In genomic region chr6:145934697-145935240, GRCm38 (mm10) we compare ENCODE assay signal across 8 mouse cellular contexts. TPM values are rescaled to one million over a fixed set of nuclear protein-coding genes. Genes with fewer than 3 reads are reported as not detected.
DNase-seq lines count a peak whose midpoint lies in the region; ATAC-seq and TF ChIP-seq lines count a peak whose summit lies in the region.

No protein-coding gene starts in this region.

- peak; percentile 22; the same call in 1 of the 2 replicates for ATAC-seq in neural tube, embryonic 11.5 days (ENCODE audit: insufficient read depth, low FRiP score, low TSS enrichment)
- peak; percentile 10; the same call in 1 of the 2 replicates for ATAC-seq in forebrain, postnatal 0 days
- no peak for ATAC-seq in monocyte, adult 5-6 weeks (replicated peaks; ENCODE audit: insufficient number of reproducible peaks, low FRiP score, low TSS enrichment, poor library complexity, severe bottlenecking)
- ATAC-seq in CD4-positive, CD25-positive, alpha-beta regulatory T cell, adult 4 months, result no peak

- peak overlapping the region; percentile 69 for H3K4me2 ChIP-seq in neural tube, embryonic 11.5 days (ENCODE audit: low read depth)
- peak overlapping the region; percentile 78 for H3K4me2 ChIP-seq in forebrain, postnatal 0 days (ENCODE audit: low read depth)

- peak overlapping the region; percentile 69 for H3K9ac ChIP-seq in neural tube, embryonic 11.5 days (ENCODE audit: low read length)
- H3K9ac ChIP-seq in forebrain, postnatal 0 days, result peak overlapping the region; percentile 78

- no peaks in the 10 kb centered on the region for H3K9me3 ChIP-seq in neural tube, embryonic 11.5 days (ENCODE audit: control insufficient read depth, low read length)
- H3K9me3 ChIP-seq in forebrain, postnatal 0 days (ENCODE audit: low read length), result no peaks in the 10 kb centered on the region

- H3K4me3 ChIP-seq in neural tube, embryonic 11.5 days (ENCODE audit: low read depth, low read length), result no peak overlapping the region
- peak overlapping the region; percentile 43; the same call in 1 of the 2 replicates for H3K4me3 ChIP-seq in forebrain, postnatal 0 days (ENCODE audit: low read depth, low read length)
- H3K4me3 ChIP-seq in olfactory bulb, adult 2 months (ENCODE audit: insufficient read depth, low read depth, low read length), result peak overlapping the region; percentile 45

- H3K36me3 ChIP-seq in neural tube, embryonic 11.5 days (ENCODE audit: control insufficient read depth, insufficient read depth, low read length), result no peaks in the 10 kb centered on the region
- H3K36me3 ChIP-seq in forebrain, postnatal 0 days (ENCODE audit: insufficient read depth), result no peaks in the 10 kb centered on the region

- TF ChIP-seq CTCF in forebrain, postnatal 0 days (IDR thresholded peaks at IDR 0.05; ENCODE audit: low read depth), result no peak
- TF ChIP-seq CTCF in olfactory bulb, adult 2 months (IDR thresholded peaks at IDR 0.05; ENCODE audit: insufficient read depth, low read depth, low read length), result no peak

- no peak for DNase-seq in neural tube, embryonic 11.5 days (ENCODE audit: low spot score)
- no peak for DNase-seq in neural tube, embryonic 10.5 days (ENCODE audit: extremely low spot score, low spot score)
- no peak for DNase-seq in forebrain, postnatal 0 days
- DNase-seq in kidney, postnatal 10 days, result peak; percentile 31
- DNase-seq in testis, postnatal 14 days (ENCODE audit: low spot score), result no peak

- no peak for TF ChIP-seq POLR2A in olfactory bulb, adult 2 months (IDR thresholded peaks at IDR 0.05; ENCODE audit: insufficient read depth, low read depth, low read length)

- 79% methylated on average over 9 of the region's 9 CpGs for WGBS in neural tube, embryonic 11.5 days
- WGBS in forebrain, postnatal 0 days, result 68% methylated on average over 9 of the region's 9 CpGs
- 70% methylated on average over 9 of the region's 9 CpGs for WGBS in olfactory bulb, adult 2 months

- H3K27me3 ChIP-seq in neural tube, embryonic 11.5 days (ENCODE audit: control insufficient read depth, insufficient read depth, low read length), result no peaks in the 10 kb centered on the region
- H3K27me3 ChIP-seq in forebrain, postnatal 0 days (ENCODE audit: insufficient read depth, low read length), result no peaks in the 10 kb centered on the region

- peaks cover 7% of the 10 kb centered on the region for H3K4me1 ChIP-seq in neural tube, embryonic 11.5 days (ENCODE audit: control insufficient read depth, insufficient read depth, low read length)
- H3K4me1 ChIP-seq in forebrain, postnatal 0 days (ENCODE audit: insufficient read depth), result peaks cover 8% of the 10 kb centered on the region; the same call in 1 of the 2 replicates
- peaks cover 9% of the 10 kb centered on the region for H3K4me1 ChIP-seq in olfactory bulb, adult 2 months (ENCODE audit: control insufficient read depth, insufficient read depth, low read length)

- no peak overlapping the region for H3K27ac ChIP-seq in neural tube, embryonic 11.5 days (ENCODE audit: low read depth, low read length)
- H3K27ac ChIP-seq in forebrain, postnatal 0 days (ENCODE audit: low read depth, low read length), result no peak overlapping the region
- peak overlapping the region; percentile 93 for H3K27ac ChIP-seq in olfactory bulb, adult 2 months (ENCODE audit: insufficient read depth, low read depth, low read length)

RNA-seq across cellular contexts. Expression of gene Sspn, which starts 3.3 kb away (rescaled TPM):
- polyA plus RNA-seq in neural tube, embryonic 11.5 days (2014; fragmentation: Nextera tagmentation; extraction: Ambion mirVana), result 3.0 and 3.3 TPM in 2 replicates
- 3.2 and 4.3 TPM in 2 replicates for total RNA-seq in forebrain, postnatal 0 days (2014; rRNA removed)
- polyA plus RNA-seq in forebrain, postnatal 0 days (2015; fragmentation: Nextera tagmentation; extraction: Ambion mirVana), result 2.8 and 4.8 TPM in 2 replicates
- polyA plus RNA-seq in olfactory bulb, adult 2 months (2012; ENCODE audit: insufficient read depth, insufficient read length, low replicate concordance, missing spikeins), result not detected in 2 replicates
- 2.8 to 5.6 TPM (median 4.9 TPM) in 3 replicates for total RNA-seq in monocyte, adult 5-6 weeks (2017)
- polyA plus RNA-seq in CD4-positive, CD25-positive, alpha-beta regulatory T cell, adult 4 months (2017; shearing (Covaris generic)), result not detected

Comparison
In these comparisons a context has a peak if more than half of its experiments do, and no peak if none do; other contexts are left out.
1. ATAC-seq: peak in neural tube, embryonic 11.5 days (single experiment) and forebrain, postnatal 0 days (single experiment); none in monocyte, adult 5-6 weeks (single experiment) and CD4-positive, CD25-positive, alpha-beta regulatory T cell, adult 4 months (single experiment).